24 mouse cellular contexts compared by ENCODE assay signal in the genomic region with DNA sequence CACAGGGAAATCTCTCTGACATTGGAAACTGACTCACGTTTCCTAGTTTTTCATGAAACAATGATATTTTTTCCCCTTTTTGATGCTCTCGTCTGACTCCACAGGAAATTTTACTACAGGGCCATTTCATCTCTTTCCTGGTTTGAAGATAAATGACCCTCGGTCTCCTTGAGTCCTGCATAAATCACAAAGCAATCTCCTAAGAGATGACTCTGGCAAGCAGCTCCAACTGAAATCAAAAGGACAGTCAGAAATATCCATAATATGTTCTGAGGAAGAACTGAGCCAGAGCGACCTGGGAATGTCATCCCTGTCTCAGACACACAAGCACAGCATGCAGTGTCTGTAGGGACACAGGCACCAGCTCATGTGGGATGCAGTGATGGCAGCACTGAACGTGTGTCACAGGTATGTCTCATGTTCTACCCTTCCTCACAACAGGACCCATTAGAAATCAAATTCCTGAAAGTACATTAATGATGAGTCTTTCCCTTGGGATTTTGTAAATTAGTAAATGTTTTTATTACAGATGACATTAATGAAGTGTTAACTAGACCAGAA.
A peak's percentile ranks its signal among the peaks of the same experiment; 100 is the strongest.
DNase-seq lines count a peak whose midpoint lies in the region; ATAC-seq and TF ChIP-seq lines count a peak whose summit lies in the region.
"Had no signal": no experiment of that assay in that cellular context is flagged by ENCODE, and none has a peak within 500 bp of the region (broad histone marks: within the 10 kb centered on the region; RNA-seq: fewer than 3 reads in every experiment).

No protein-coding gene starts in this region.

- 0 out of 2 replicates have a peak, but pooled peaks cover 2% of the 10 kb centered on the region for H3K4me1 ChIP-seq in kidney, adult 2 months (ENCODE audit: control insufficient read depth, insufficient read depth, low read length)
- H3K4me1 ChIP-seq in kidney, embryonic 14.5 days (ENCODE audit: control insufficient read depth, insufficient read depth, low read length), result no peaks in the 10 kb centered on the region
- peaks cover 6% of the 10 kb centered on the region for H3K4me1 ChIP-seq in hindbrain, embryonic 16.5 days (ENCODE audit: control insufficient read depth, insufficient read depth, low read depth, low read length)
- H3K4me1 ChIP-seq: liver, embryonic 12.5 days; stomach, embryonic 15.5 days had no signal

- no peak for TF ChIP-seq POLR2A in kidney, adult 2 months (IDR thresholded peaks at IDR 0.05; ENCODE audit: low read depth, low read length)

- no peaks in the 10 kb centered on the region; the same call in 1 of the 2 replicates for H3K9me3 ChIP-seq in kidney, embryonic 14.5 days (ENCODE audit: control insufficient read depth, low read length)
- H3K9me3 ChIP-seq in hindbrain, embryonic 16.5 days (ENCODE audit: control insufficient read depth, low read length), result no peaks in the 10 kb centered on the region
- H3K9me3 ChIP-seq: forebrain, embryonic 12.5 days; heart, embryonic 15.5 days; liver, embryonic 12.5 days; lung, embryonic 15.5 days; stomach, embryonic 15.5 days had no signal

- H3K27me3 ChIP-seq in kidney, adult 2 months (replicated peaks; ENCODE audit: control insufficient read depth, insufficient read depth, low read length), result no peaks in the 10 kb centered on the region
- H3K27me3 ChIP-seq in kidney, embryonic 14.5 days (ENCODE audit: control insufficient read depth, insufficient read depth, low read length), result no peaks in the 10 kb centered on the region
- H3K27me3 ChIP-seq in hindbrain, embryonic 16.5 days (replicated peaks; ENCODE audit: control insufficient read depth, insufficient read depth, low read length), result no peaks in the 10 kb centered on the region
- H3K27me3 ChIP-seq: forebrain, embryonic 12.5 days; heart, embryonic 15.5 days; liver, embryonic 12.5 days; lung, embryonic 15.5 days; Patski; stomach, embryonic 15.5 days had no signal

- no peak overlapping the region for H3K9ac ChIP-seq in kidney, embryonic 14.5 days (ENCODE audit: low read depth, low read length)
- H3K9ac ChIP-seq in hindbrain, embryonic 16.5 days (ENCODE audit: low read depth, low read length), result no peak overlapping the region
- H3K9ac ChIP-seq: forebrain, embryonic 12.5 days; heart, embryonic 15.5 days; liver, embryonic 12.5 days; lung, embryonic 15.5 days; stomach, embryonic 15.5 days had no signal

- no peaks in the 10 kb centered on the region for H3K36me3 ChIP-seq in kidney, adult 2 months (ENCODE audit: control insufficient read depth, insufficient read depth, low read length)
- no peaks in the 10 kb centered on the region for H3K36me3 ChIP-seq in kidney, embryonic 14.5 days (ENCODE audit: control insufficient read depth, insufficient read depth, low read length)
- no peaks in the 10 kb centered on the region for H3K36me3 ChIP-seq in hindbrain, embryonic 16.5 days (ENCODE audit: control insufficient read depth, insufficient read depth, low read length)
- H3K36me3 ChIP-seq: forebrain, embryonic 12.5 days; heart, embryonic 15.5 days; liver, embryonic 12.5 days; lung, embryonic 15.5 days; stomach, embryonic 15.5 days had no signal

- peak; percentile 54 for DNase-seq in adrenal gland, adult 2 months
- DNase-seq in adrenal gland, postnatal 4 days (ENCODE audit: low spot score in 2 of 2), result no peak
- DNase-seq in kidney, adult 2 months, result peak; percentile 75
- peak; percentile 32 for DNase-seq in adrenal gland, adult 8-10 months
- no peak for DNase-seq in urinary bladder, postnatal 36 days (ENCODE audit: low spot score in 2 of 2)
- no peak for DNase-seq in testis, postnatal 10 days (ENCODE audit: low spot score)
- DNase-seq: cerebellum, adult 9-11 months; gastrocnemius, adult 2 months; heart, adult 18-20 months; retina, postnatal 1 day; thymus, adult 2 months had no signal

- H3K4me2 ChIP-seq in kidney, embryonic 14.5 days (replicated peaks; ENCODE audit: low read depth, low read length), result no peak overlapping the region
- H3K4me2 ChIP-seq in hindbrain, embryonic 16.5 days (ENCODE audit: low read length), result no peak overlapping the region
- H3K4me2 ChIP-seq: forebrain, embryonic 12.5 days; heart, embryonic 15.5 days; liver, embryonic 12.5 days; lung, embryonic 15.5 days; midbrain, embryonic 11.5 days; stomach, embryonic 15.5 days had no signal

- no peak overlapping the region for H3K4me3 ChIP-seq in kidney, adult 2 months (ENCODE audit: insufficient read depth, low read depth, low read length)
- no peak overlapping the region for H3K4me3 ChIP-seq in kidney, embryonic 14.5 days (ENCODE audit: low read length)
- H3K4me3 ChIP-seq in hindbrain, embryonic 16.5 days (ENCODE audit: low read length), result no peak overlapping the region
- H3K4me3 ChIP-seq: forebrain, embryonic 12.5 days; gastrocnemius, adult 2 months; heart, embryonic 15.5 days; layer of hippocampus, adult 2 months; liver, embryonic 12.5 days; lung, embryonic 15.5 days; stomach, embryonic 15.5 days had no signal

- no peak for ATAC-seq in kidney, embryonic 14.5 days (ENCODE audit: low FRiP score, low TSS enrichment)
- no peak for ATAC-seq in hindbrain, embryonic 16.5 days
- ATAC-seq: CD4-positive, CD25-positive, alpha-beta regulatory T cell, adult 4 months; intestine, postnatal 0 days; liver, embryonic 12.5 days; Patski had no signal

- 49% methylated on average over 5 of the region's 5 CpGs for WGBS in kidney, adult 2 months
- 26% methylated on average over 5 of the region's 5 CpGs for WGBS in kidney, embryonic 14.5 days
- 47% methylated on average over 5 of the region's 5 CpGs for WGBS in hindbrain, embryonic 16.5 days

- H3K27ac ChIP-seq in kidney, adult 2 months (ENCODE audit: insufficient read depth, low read depth, low read length), result no peak overlapping the region
- no peak overlapping the region for H3K27ac ChIP-seq in kidney, embryonic 14.5 days (ENCODE audit: low read depth, low read length)
- peak overlapping the region; percentile 16; the same call in 1 of the 2 replicates for H3K27ac ChIP-seq in hindbrain, embryonic 16.5 days (ENCODE audit: low read depth, low read length)
- H3K27ac ChIP-seq: forebrain, embryonic 12.5 days; gastrocnemius, adult 2 months; layer of hippocampus, adult 2 months; liver, embryonic 12.5 days; macrophage; stomach, embryonic 15.5 days had no signal

- TF ChIP-seq CTCF in kidney, adult 2 months (conservative IDR thresholded peaks at IDR 0.05; ENCODE audit: insufficient read depth, insufficient read length, low read depth, low read length), result no peak

Comparison
In these comparisons a context has a peak if more than half of its experiments do, and no peak if none do; other contexts are left out.
1. DNase-seq: peak in adrenal gland, adult 2 months (single experiment), kidney, adult 2 months (single experiment) and adrenal gland, adult 8-10 months (single experiment); none in adrenal gland, postnatal 4 days (0 of 2), urinary bladder, postnatal 36 days (0 of 2) and testis, postnatal 10 days (single experiment).